Mouse (Mus musculus): ENCODE data around the gene Ankrd27.

Gene Ankrd27

GRCm38 (mm10) chr7:35583476-35584025, 2.5 kb upstream of the Ankrd27 start:
- DNase-seq (ENCODE audit: low read depth, low spot score), result peak; percentile 18

DNA sequence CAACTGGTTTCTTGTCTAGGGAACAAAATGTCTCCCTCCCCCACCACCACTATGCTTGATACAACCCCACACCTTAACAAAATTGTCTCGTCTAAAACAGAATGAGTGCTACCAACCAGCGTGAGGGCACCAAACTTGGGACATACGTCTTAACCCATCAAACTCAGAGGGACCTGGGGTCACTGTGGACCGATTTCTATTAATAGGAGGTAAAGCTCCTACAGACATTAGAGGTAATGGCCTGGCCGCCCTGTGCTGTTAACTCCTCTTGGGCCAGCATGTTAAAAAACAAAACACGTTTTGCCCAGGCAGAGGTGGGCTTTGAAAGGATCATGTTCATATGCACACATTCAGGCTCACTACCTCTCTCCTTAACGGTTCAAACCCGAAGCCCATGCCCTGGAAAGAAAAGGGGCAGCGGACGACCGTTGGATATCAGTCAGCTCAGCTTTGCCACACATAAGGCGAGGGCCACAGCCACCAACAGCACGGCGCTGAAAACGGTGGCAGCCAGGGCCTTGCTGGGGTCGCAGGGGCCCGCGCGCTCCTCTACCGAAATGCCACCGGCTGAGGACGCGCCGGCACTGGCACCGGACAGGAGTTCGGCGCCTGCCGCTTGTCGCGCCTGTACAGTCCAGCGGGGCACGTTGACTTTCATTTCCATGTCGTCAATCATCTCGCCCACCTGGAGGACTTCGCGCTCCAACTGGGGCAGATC, 1.8 kb upstream of the Ankrd27 start:
- DNase-seq (ENCODE audit: low read depth, low spot score), result no peak

- DNase-seq (ENCODE audit: low read depth, low spot score), result peak; percentile 75
Measured at GRCm38 (mm10) chr7:35584786-35585190, 1.3 kb upstream of the Ankrd27 start.

DNA sequence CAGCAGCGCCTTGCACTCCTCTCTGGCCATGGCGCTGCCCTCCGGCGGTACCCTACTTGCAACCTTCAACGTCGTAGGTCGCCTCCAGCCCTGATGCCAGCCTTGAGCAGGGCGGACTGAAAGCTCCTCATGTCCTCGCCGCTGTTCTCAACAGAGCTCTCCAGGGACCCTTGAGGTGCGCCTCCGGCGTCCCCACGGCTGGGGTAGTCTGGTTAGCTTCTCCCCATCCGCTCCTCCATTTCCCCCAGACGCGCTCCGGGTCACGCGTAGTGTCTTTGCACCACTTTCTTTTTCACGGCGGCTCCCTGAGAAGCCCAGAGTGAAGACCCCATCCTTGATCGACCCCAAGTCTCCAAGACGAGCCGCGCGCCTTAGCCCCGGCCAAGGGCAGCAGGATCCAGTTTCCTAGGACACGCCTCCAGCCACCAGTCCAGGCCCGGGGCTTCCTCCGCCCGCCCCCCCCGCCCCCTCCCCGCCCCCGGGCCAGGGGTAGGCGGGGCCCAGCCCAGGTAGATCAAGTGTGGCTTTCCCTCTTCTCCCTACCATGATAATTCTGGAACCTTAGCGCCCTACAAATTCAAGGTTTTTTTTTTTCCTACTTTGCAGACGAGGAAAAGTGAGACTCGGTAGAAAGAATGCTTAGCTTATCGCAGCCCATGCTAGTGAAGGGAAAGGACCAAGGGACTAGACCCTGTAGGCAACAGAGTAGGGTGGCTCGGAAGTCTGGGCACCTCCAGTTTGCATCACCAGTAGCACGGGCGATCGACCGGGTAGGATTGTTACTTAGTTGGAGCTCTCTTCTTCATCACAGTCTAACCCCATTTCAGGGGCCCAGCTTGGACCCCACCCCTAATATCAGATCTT, 621 bp upstream of the Ankrd27 start, which contains the start of gene Rgs9bp:
Rgs9bp (minus strand) TSS at position 392 of the 864 bp plus-strand sequence.
- peak; percentile 89 for DNase-seq (ENCODE audit: low read depth, low spot score)

DNA sequence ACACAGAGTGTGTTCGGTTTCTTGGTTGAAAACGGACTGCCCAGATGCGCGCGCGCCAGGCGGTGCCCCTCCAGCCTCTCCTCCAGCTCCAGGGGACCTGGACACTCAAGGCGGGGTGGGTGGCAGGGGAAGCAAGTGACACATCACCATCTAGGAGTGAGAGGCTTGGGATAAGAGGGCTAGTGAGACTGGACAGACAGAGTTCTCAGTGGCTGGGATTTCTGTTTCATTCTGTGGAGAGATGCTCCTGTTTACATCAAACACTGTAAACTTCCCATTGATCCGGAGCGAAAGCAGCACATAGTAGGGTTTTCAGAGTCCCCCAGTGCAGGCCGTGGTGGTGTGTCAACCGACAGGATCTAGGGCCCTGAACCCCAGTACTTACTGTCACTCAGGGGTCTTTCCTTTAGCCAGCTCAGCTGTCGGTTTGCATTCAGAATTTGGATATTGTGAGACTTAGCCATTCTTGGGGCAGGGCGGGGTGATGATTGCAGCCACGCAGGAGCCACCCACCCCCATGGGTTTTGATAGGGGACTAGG, 932 bp downstream of the Ankrd27 start:
- no peak for DNase-seq (ENCODE audit: low read depth, low spot score)

DNA sequence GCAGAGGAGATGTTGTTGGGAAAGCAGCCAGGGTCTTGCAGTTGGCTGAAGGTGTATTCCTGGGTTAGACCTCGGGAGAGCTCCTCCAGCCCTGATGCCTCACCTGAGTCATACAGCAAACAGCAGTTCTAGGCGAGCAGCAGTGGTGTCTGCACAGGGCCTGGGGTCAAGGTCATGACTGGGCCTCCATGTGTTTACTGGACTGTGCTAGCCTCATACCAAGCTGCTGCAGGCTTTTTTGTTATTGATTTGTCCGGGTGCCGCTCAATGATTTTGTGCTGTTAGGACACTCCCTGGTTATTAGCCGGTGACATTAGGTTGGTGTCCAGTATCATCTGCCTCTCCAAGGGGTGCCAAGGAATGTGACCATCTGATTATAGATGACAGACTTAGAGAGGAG, 1.7 kb downstream of the Ankrd27 start:
- no peak for DNase-seq (ENCODE audit: low read depth, low spot score)

DNA sequence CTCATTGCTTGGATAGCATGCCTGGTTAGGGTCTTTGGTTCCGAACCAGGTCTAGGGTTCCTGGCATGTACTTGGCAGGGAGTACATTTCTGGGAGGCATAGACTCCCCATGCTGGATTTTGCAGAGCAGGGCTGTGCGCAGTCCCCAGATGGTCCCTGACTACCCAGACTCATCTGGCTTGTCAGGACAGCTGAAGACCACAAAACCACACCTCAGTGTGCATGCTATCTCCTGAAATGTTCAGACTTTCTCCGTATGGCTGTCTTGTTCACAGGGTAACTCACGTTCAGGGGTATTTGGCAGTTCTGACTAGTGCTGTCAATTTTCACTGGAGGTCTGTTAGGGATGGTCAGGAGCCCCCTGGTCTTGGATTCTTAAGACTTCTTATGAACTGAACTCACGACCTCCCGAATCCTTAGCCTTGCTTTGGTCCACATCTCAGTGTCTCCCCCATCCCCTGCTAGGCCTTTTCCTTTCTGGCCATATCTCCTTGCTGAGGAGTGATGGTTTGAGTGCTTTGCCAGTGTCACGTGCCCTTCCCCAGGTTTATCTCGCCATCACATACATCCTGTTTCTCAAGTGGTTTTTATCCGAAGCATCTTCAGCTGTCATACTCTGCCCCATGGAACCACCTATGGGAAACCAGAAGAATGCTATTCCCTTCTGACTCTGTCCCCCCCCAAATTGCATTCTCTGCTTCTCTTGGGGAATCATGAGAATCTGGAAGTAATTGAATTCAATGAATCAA, 2.8 kb downstream of the Ankrd27 start:
- DNase-seq (ENCODE audit: low read depth, low spot score), result no peak

DNA sequence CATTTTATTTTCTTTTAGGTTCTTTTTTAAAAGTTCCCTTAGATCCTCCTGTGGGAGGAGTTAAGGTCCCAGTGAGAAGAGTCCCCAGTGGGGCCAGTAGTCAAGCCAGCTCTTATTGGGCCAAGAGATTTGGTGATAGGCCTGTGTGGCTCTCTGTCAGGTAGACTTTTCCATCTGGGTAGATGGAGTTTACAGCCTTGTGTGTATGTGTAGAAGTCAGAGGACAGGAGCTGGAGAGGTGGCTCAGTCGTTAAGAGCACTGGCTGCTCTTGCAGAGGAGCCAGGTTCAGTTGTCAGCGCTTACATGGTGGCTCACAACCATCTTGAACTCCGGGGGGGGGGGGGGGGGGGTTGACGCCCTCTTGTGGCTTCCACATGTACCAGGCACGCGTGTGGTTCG, 3.4 kb downstream of the Ankrd27 start:
- DNase-seq (ENCODE audit: low read depth, low spot score), result no peak

DNA sequence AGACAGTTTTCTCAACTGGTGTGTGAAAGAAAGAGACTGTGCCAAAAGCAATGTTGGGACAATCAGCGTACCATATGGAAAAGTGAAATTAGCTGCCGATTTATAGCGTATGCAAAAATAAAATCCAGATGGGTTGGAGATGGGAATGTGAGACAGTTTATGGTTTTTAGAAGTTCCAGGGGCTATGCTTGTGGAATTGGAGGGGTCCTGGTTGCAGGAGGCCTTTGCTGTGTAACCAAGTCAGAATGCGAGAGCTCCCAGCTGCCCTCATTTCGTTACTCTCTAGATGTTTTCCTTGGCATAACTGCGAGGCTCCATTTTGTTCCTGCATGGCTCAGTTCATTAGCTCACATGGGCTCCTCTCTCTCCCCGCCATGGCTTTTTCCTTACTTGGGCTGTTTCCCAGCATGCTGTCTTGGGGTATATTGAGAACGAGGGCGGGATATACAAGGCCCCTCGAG, 4.7 kb downstream of the Ankrd27 start:
- DNase-seq (ENCODE audit: low read depth, low spot score), result no peak

- peak; percentile 59 for DNase-seq (ENCODE audit: low read depth, low spot score)
Measured at GRCm38 (mm10) chr7:35594311-35594710, 8.3 kb downstream of the Ankrd27 start.

GRCm38 (mm10) chr7:35599492-35599891, 13.4 kb downstream of the Ankrd27 start:
- peak; percentile 72 for DNase-seq (ENCODE audit: low read depth, low spot score)

- peak; percentile 52 for DNase-seq (ENCODE audit: low read depth, low spot score)
Measured at GRCm38 (mm10) chr7:35600031-35600430, 14.0 kb downstream of the Ankrd27 start.

DNA sequence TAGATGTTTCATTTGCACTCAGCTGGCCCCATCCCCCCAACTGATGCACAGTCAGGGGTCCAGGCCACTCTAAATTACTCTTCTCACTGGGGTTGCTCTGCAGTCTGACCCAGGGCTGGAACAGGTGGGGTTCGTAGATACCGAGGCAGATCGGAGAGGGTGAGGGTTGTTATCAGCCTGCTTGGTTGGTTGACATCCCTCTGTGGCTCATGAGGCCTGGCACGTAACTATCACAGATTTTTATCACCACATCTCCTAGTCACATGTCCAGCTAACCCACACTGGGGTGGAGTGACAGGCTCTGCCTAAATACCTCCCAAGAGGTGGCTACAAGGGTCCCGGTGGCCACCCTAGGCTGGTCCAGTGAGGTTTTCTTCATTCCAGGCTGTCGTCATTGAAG, 15.1 kb downstream of the Ankrd27 start:
- no peak for DNase-seq (ENCODE audit: low read depth, low spot score)

GRCm38 (mm10) chr7:35602766-35603165, 16.7 kb downstream of the Ankrd27 start:
- no peak for DNase-seq (ENCODE audit: low read depth, low spot score)

- DNase-seq (ENCODE audit: low read depth, low spot score), result no peak
Measured at GRCm38 (mm10) chr7:35606816-35607215, 20.8 kb downstream of the Ankrd27 start.

- no peak for DNase-seq (ENCODE audit: low read depth, low spot score)
Measured at GRCm38 (mm10) chr7:35609245-35609644, 23.2 kb downstream of the Ankrd27 start.

DNA sequence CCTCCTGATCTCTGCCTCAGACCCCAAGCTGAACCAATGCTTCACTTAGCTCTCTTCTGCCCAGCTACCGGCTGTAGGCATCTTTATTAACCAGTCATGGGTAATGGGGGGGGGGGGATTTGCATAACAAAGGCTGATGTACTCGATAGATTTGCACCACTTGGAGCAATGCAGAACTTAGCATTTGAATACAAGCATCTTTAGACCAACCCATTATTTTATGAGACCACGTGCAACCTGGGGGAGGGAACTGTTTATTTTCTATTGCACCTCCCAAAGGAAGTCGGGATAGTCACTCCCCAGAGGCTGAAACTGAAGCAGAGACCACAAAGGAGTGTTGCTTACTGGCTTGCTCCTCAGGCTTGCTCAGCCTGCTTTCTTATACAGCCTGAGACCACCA, 31.5 kb downstream of the Ankrd27 start:
- peak; percentile 73 for DNase-seq (ENCODE audit: low read depth, low spot score)

DNA sequence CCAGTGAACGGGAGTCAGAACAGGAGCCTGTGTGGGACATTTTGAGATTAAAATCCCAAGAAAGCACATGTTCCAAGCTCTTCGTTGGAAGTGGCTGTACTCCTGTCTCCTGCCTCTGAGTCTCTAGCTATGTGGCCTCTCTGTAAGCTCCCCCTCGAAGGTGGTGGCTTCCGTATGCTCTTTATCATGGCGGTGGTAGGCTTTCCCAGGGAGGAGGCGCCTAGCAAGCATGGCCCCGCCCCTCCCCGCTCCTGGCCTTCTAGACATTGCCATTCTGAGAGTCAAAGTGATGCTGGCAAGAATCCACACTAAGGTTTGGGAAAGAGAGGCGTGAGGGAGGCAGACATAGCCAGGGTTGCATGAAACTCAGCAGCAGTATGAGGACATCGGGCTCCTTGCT, 36.6 kb downstream of the Ankrd27 start:
- DNase-seq (ENCODE audit: low read depth, low spot score), result peak; percentile 77

GRCm38 (mm10) chr7:35626038-35626437, 40.0 kb downstream of the Ankrd27 start:
- peak; percentile 59 for DNase-seq (ENCODE audit: low read depth, low spot score)

DNA sequence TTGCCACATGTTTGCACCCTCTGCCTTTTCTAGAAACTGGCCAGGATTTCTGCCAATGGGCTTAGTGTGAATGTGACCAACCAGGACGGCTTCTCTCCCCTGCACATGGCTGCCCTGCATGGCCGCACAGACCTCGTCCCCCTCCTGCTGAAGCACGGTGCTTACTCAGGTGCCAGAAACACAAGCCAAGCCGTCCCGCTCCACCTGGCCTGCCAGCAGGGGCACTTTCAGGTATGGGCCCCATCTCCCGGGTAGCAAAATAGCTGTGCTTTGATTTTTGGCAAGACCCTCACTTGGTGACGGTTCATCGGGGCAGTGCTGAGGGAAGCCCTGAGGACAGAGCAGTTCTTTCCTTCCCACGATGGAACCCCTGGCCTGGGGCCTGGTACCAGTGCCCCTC, 41.3 kb downstream of the Ankrd27 start:
- no peak for DNase-seq (ENCODE audit: low read depth, low spot score)

GRCm38 (mm10) chr7:35628496-35628895, 42.5 kb downstream of the Ankrd27 start:
- peak; percentile 66 for DNase-seq (ENCODE audit: low read depth, low spot score)

All from ZHBTc4 (cell line).